Mouse (Mus musculus): ENCODE results near the gene Brix1.

GRCm38 (mm10) chr15:10500035-10500434 is 14.3 kb upstream of the Brix1 start:
- TF ChIP-seq CTCF (IDR thresholded peaks at IDR 0.05) (no peak), EP300 (IDR thresholded peaks at IDR 0.05) (no peak)

All from lung, postnatal 0 days (tissue).